Mouse (Mus musculus) olfactory bulb, adult 2 months (tissue): ENCODE measurements around the gene Fgfr2. TPM values are rescaled to one million over a fixed set of nuclear protein-coding genes. Genes with fewer than 3 reads are reported as not detected.
A peak's percentile ranks its signal among the peaks of the same experiment; 100 is the strongest.

Source experiments
- H3K27ac ChIP-seq: fragments of 200-500 bp; 2 replicates; pipeline ENCODE4 v1.5.1; 2012; ENCODE audit warnings: low read depth, low read length; ENCODE audit not compliant: insufficient read depth
- H3K4me1 ChIP-seq: fragments of 200-500 bp; 2 replicates; pipeline ENCODE4 v1.6.1; 2012; ENCODE audit warnings: low read length; ENCODE audit not compliant: control insufficient read depth, insufficient read depth
- H3K4me3 ChIP-seq: fragments of 200-500 bp; 2 replicates; pipeline ENCODE4 v1.5.1; 2012; ENCODE audit warnings: mild to moderate bottlenecking, low read depth, low read length, moderate library complexity; ENCODE audit not compliant: insufficient read depth
- CTCF ChIP-seq: fragments of 200-500 bp; IDR thresholded peaks from 2 replicates; pipeline ENCODE4 v1.5.1; 2012; ENCODE audit warnings: low read depth, mild to moderate bottlenecking, low read length, moderate library complexity; ENCODE audit not compliant: insufficient read depth
- POLR2A ChIP-seq: fragments of 200-500 bp; IDR thresholded peaks from 2 replicates; pipeline ENCODE4 v1.6.1; 2012; ENCODE audit warnings: mild to moderate bottlenecking, low read depth, low read length, moderate library complexity; ENCODE audit not compliant: insufficient read depth
- WGBS: fragments of 180-500 bp; shearing (Covaris S2); methylation state at CpG from one replicate; pipeline ENCODE4 v1.1.7; 2018; 5-methylcytosine and 5-hydroxymethylcytosine counted together
- polyA plus RNA-seq: library from polyadenylated mRNA; stranded (reverse); fragments of >200 nt; gene quantifications from 2 replicates; pipeline ENCODE4 v1.2.4, GENCODE M21; 2012; ENCODE audit warnings: low replicate concordance; ENCODE audit not compliant: missing spikeins, insufficient read depth, insufficient read length

Fgfr2 gene
- polyA plus RNA-seq, 1 experiment = not detected

DNA sequence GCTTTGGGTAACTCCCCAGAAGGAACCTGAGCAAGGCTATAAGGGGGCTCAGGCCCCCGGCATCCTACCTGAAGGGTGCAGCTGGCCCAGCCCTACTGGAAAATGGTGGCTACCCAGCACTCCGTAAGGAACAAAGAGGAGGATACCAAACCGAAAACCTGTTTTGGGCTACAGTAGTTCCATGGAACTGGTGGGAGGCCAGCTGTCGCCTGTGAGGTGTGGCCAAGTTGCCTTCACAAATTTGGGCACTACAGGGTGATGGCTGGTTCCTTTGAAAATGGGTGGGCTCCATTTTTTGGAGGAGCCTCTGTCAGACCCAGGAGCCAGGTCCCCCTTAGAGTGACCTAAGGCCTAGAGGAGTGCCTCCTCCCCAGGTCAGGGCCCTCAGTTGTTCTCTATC, 407.9 kb downstream of the Fgfr2 start:
- TF ChIP-seq CTCF = no peak
- TF ChIP-seq POLR2A = no peak
- Histone ChIP-seq H3K4me3 (no peak overlapping the region), H3K27ac (peak overlapping the region; percentile 94), H3K4me1 (peaks cover 43% of the 10 kb centered on the region)
- WGBS = 89% methylated on average over 4 of the region's 4 CpGs

DNA sequence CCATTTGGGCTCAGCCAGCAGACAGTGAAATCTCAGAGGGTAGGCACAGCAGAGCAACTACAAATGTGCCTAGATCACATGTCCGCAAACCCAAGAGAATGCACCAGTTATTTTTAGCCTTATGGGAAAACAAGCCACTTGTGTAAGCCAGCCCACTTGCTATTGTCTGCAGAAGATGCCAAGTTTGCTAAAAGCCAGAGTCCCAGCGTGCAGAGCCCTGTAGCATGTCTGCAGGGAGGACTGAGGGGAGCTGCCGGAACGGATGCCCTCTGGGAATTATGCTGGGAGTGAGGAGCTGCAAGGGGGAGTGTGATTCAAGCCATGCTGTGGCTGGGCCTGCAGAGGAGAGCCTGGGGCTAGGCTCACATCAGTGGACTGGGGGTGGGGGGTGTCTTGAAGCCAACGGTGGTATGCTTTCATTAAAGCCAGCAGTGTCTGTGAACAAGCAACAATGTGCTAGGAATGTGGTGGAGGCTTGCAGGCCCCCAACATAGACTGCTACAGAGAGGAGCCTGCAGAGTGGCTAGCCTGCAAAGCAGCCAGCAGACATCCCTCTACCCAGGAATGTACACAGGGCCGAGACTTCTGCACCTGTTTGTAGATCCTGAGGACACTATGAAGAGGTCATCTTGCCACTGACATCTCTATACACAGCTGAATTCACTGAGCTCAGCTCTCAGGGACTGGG, 408.8 kb downstream of the Fgfr2 start:
- TF ChIP-seq CTCF (no peak), POLR2A (peak; percentile 35; the same call in 1 of the 2 replicates)
- no peak overlapping the region for H3K4me3 ChIP-seq
- 12% methylated on average over 6 of the region's 6 CpGs for WGBS
- H3K4me1 ChIP-seq = peaks cover 42% of the 10 kb centered on the region
- H3K27ac ChIP-seq = peak overlapping the region; percentile 94

DNA sequence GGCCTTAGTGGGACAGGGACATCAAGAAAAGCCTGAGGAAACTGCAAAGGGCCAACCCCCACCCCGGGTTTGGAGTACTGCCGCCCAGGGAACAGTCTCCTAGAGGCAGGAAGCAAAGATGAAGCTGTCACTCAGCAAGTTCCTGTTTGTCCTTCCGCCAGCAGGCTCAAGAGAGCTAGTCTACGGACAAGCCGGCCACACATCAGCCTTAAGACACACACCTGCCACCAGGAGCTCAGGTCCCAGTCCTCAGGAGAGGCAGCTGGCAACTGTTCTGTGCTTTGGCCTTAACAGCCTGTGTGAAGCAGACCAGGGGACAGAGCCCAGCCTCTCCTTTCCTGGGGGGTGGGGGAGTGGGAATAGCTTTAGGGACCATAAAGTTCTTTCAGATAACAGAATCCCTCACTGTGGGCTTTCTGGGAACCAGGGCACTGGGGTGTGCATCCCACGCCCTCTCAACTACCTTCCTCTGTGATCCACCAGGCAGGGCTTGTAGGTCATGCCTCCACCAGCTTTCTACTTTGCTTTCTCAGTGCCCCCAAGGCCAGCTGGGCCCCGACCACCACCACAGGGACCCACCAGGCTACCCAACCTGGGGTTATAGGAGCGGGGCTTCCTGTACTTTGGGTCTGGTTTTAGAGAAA, 409.5 kb downstream of the Fgfr2 start:
- Histone ChIP-seq H3K4me1 (peaks cover 42% of the 10 kb centered on the region), H3K27ac (peak overlapping the region; percentile 94), H3K4me3 (no peak overlapping the region)
- no peak for TF ChIP-seq POLR2A
- no peak for TF ChIP-seq CTCF
- WGBS = 73% methylated on average over 8 of the region's 8 CpGs

DNA sequence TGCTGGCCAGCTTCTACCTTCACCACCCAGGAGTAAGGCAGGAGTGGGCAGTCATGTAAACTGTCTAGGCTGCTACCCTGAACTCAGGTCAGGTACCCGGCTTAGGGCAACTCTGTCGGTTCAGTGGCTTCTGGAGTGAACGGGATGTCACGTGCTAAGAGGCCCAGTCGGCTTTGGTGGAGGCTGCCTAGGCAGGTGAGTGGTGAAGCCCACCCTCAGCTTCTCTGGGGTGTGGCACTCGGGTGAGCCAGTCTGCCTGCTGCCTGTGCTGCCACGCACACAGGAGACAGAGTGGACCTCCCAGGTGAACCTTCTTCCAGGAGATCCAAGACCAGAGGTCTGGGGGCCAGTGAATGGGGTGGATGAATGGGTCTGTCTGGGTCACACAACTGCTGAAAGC, 410.2 kb downstream of the Fgfr2 start:
- peaks cover 42% of the 10 kb centered on the region for H3K4me1 ChIP-seq
- TF ChIP-seq POLR2A (no peak), CTCF (no peak)
- 84% methylated on average over 7 of the region's 7 CpGs for WGBS
- peak overlapping the region; percentile 42; the same call in 1 of the 2 replicates for H3K27ac ChIP-seq
- H3K4me3 ChIP-seq = no peak overlapping the region

DNA sequence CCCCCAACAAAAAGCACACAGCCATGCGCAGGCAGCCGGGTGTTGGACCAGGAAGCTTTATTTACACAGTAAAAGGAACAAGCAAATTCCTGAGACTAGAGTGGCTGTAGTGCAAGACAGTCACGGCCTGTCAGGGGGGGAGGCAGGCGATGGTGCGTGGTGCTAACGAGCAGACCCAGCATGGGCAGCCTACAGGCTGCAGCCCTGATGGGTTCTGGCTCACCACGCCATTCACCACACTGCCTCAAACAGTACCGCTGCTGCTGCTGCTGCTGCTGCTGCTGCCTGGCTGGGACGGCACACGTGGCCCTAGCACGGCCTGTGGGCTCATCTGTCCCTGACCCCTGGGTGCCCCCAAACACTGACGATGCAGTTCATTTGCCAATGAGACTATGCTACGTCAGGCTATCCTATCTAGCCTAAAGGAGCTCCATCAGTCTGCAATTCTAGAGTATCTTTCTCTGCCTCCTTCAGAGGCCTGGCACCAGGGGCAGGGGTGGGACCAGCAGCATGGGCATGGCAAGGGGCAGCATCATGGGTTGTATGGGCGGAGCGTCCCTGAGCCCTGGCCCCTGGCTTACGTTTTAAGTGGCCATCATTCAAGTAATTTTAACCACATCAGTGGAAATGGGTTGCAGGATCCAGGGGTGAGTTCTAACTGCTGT, 411.0 kb downstream of the Fgfr2 start:
- Histone ChIP-seq H3K4me3 (no peak overlapping the region), H3K27ac (no peak overlapping the region), H3K4me1 (peaks cover 42% of the 10 kb centered on the region)
- TF ChIP-seq POLR2A = no peak
- TF ChIP-seq CTCF = no peak
- 42% methylated on average over 16 of the region's 16 CpGs for WGBS

DNA sequence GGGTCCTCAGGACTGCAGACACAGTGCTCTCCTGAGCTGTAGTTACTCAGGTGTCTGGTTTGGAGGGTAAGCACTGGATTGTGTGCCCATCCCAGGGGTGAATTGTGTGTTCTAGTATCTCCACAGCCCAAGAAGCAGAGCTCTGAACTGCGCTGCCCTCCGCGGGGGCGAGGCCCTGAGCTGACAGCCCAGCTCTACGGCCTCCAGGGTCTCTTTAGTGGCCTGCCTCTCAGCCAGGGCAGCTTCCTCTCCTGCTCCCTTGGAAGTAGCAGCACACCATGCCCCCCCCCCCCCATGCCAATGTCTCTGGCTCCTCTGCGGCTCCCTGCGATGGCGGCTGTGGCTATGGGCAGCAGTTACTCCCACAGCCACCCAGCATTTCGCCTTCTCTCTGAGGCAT, 411.6 kb downstream of the Fgfr2 start:
- 70% methylated on average over 9 of the region's 9 CpGs for WGBS
- TF ChIP-seq CTCF (no peak), POLR2A (no peak)
- no peak overlapping the region for H3K27ac ChIP-seq
- H3K4me1 ChIP-seq = peaks cover 42% of the 10 kb centered on the region
- H3K4me3 ChIP-seq = no peak overlapping the region

DNA sequence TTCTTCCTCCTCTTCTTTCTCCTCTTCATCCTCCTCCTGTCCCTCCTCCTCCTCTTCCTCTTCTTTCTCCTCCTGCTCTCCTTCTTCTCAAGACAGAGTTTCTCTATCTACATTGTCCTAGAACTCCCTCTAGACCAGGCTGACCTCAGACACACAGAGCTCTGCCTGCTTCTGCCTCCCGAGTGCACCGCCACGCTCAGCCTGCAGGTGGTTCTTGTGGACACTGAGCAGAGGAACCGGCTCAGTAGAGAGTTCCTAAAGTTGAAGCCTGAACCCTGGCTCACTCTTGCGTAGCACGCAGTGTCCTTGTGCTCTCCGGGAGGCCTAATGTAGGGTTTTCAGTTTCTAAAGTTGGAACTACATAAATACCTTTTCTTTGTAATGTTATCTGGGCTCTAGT, 418.0 kb downstream of the Fgfr2 start:
- no peak overlapping the region for H3K4me3 ChIP-seq
- H3K27ac ChIP-seq = no peak overlapping the region
- peaks cover 38% of the 10 kb centered on the region for H3K4me1 ChIP-seq
- TF ChIP-seq CTCF (no peak), POLR2A (no peak)
- 90% methylated on average over 7 of the region's 7 CpGs for WGBS

DNA sequence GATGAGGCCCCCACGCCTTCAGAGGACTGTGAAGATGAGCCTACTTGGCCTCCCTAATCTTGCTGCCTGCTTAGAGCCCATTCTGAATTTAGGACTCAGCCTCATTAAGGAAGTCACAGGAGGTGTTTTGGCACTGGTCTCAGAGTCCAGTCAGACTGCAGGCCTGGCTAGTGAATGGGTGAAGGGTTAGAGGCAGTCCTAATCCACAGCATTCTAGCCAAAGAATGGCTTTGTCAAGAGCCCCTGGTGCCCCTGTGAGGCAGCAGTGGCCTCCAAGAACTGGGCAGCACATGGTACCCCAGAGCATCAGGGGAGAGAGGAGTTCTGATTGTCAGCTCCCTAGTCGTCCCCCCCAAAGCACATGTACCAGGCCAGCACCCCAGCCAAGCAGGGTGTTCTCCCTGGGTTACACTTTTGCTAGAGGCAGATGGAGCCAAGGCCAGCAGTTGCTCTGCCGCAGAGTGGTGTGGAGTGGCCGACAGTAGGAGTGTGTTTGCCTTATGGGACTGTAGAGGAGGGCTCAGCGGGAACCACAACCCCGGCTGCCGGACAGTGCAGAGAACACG, 418.8 kb downstream of the Fgfr2 start:
- no peak for TF ChIP-seq CTCF
- no peak for TF ChIP-seq POLR2A

More for the DNA sequence above, 418.8 kb downstream of the Fgfr2 start:
- Histone ChIP-seq H3K4me3 (no peak overlapping the region), H3K4me1 (peaks cover 45% of the 10 kb centered on the region), H3K27ac (no peak overlapping the region)
- 86% methylated on average over 8 of the region's 8 CpGs for WGBS
